Mouse (Mus musculus): ENCODE data around the gene P2rx1.

DNA sequence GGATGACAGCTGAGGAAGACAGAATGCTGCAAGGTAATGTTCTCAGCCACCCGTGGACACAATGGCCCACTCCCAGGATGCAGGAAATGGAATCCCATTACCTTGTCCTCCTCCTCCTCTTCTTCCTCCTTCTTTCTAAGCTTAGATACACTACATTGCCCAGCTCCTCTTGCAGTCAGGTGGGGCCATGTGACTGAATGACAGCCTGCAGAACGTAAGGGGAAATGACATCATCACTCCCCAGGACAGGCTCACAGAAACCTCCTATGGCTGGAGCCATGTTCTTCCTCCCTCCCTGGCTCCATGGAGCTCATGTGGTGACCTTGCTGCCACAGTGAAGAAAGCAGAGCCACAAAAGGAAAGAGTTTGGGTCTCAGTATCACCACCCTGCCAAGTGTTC is 41.6 kb upstream of the P2rx1 start:
- TF ChIP-seq POLR2A (IDR thresholded peaks at IDR 0.05; ENCODE audit: low read depth, low read length) (0 out of 2 replicates have a peak, but pooled peaks have one; percentile 12), CTCF (IDR thresholded peaks at IDR 0.05; ENCODE audit: extremely low read depth, insufficient read length, insufficient replicate concordance, low read depth, low read length) (no peak)

Measured in small intestine, adult 2 months (tissue).